Mouse (Mus musculus) CH12.LX (cell line): ENCODE data around the gene Gatd1.

Experiments
- CTCF ChIP-seq, 2 experiments: IDR thresholded peaks in 1 of 2; conservative IDR thresholded peaks in 1 of 2; 2 replicates each; pipeline ENCODE4 v1.5.1; 2011 to 2012; ENCODE audit warnings: low read depth in 2 of 2, low read length in 2 of 2, improper control_type of control experiment in 1 of 2, inconsistent platforms in 1 of 2, mild to moderate bottlenecking in 1 of 2, moderate library complexity in 1 of 2
- EP300 ChIP-seq: IDR thresholded peaks from 2 replicates; pipeline ENCODE4 v1.6.1; 2011; ENCODE audit warnings: low read length, improper control_type of control experiment
- JUND ChIP-seq: conservative IDR thresholded peaks from 2 replicates; pipeline ENCODE4 v1.6.1; 2011; ENCODE audit warnings: low read depth, low read length, improper control_type of control experiment
- MAFK ChIP-seq: IDR thresholded peaks from 2 replicates; pipeline ENCODE4 v1.6.1; 2011; ENCODE audit warnings: low read length, improper control_type of control experiment; ENCODE audit not compliant: insufficient replicate concordance
- MAX ChIP-seq: IDR thresholded peaks from 2 replicates; pipeline ENCODE4 v1.6.1; 2011; ENCODE audit warnings: low read length, improper control_type of control experiment
- NELFE ChIP-seq: IDR thresholded peaks from 2 replicates; pipeline ENCODE4 v1.6.1; 2011; ENCODE audit warnings: low read depth, low read length, improper control_type of control experiment
- POLR2A ChIP-seq: IDR thresholded peaks from 2 replicates; pipeline ENCODE4 v1.6.1; 2011; ENCODE audit warnings: low read depth, mild to moderate bottlenecking, improper control_type of control experiment, low read length
- RAD21 ChIP-seq: IDR thresholded peaks from 2 replicates; pipeline ENCODE4 v1.6.1; 2011; ENCODE audit warnings: low read depth, mild to moderate bottlenecking, low read length, improper control_type of control experiment, moderate library complexity
- USF1 ChIP-seq: IDR thresholded peaks from 2 replicates; pipeline ENCODE4 v1.6.1; 2014; ENCODE audit warnings: low read depth, mild to moderate bottlenecking, inconsistent platforms, low read length, improper control_type of control experiment

DNA sequence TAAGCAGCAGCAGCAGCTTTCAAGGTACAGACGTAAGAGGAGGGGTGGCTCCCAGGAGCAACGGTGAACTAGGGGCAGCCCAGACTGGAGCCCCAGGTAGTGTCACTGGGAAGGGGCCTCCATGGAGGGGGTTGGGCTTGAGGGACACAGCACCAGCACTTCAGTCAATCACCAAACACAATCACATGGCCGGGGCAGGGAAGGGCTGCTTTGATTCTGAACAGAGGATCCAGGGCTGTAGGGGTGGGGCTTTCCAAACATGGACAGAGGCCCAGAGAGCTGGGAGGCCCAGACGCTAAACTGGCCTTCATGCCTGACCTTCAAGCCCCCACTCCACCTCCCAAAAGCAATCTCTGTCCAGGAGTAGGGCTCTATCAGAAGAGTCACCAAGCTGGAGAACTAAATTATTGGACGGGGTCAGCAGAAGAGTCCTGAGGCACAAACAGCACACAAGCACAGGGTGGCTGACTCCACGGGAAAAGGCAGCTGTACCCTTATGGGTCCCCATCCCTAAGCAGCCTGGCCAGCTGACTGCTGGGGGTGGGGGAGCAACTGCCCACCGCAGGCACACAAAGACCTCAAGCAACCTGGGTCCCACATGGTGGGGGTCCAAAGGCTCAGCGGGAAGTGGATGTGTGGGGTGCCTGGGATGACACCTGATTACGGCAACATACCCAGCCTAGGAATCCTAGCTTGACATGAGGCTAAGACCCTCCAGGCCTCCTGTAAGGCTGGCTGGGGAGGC is 16.1 kb upstream of the Gatd1 start:
- TF ChIP-seq JUND (no peak), CTCF (conservative IDR thresholded peaks at IDR 0.05 in 1 of 2, IDR thresholded peaks at IDR 0.05 in 1 of 2; ENCODE audit: low read depth in 2 of 2, low read length in 2 of 2) (no peak), MAFK (no peak), MAX (no peak), RAD21 (no peak), POLR2A (no peak), USF1 (no peak), EP300 (no peak), NELFE (no peak)
